Mouse (Mus musculus): ENCODE results near the gene B3gnt2.

- no peak for TF ChIP-seq POLR2A (IDR thresholded peaks at IDR 0.05; ENCODE audit: borderline replicate concordance, insufficient read depth, low read length)
- no peak for TF ChIP-seq CTCF (IDR thresholded peaks at IDR 0.05; ENCODE audit: borderline replicate concordance, insufficient read depth, low read depth, low read length)
These were observed 55.6 kb downstream of the B3gnt2 start for GRCm38 (mm10) chr11:22805171-22805570.
